Mouse (Mus musculus): ENCODE measurements around the gene Gpd1l.

GRCm38 (mm10) chr9:114924511-114924910, 9.3 kb downstream of the Gpd1l start:
- TF ChIP-seq CTCF (IDR thresholded peaks at IDR 0.05; ENCODE audit: low read depth) (no peak), EP300 (IDR thresholded peaks at IDR 0.05; ENCODE audit: low read depth) (no peak)

Data from liver, embryonic 14.5 days (tissue).